Mouse (Mus musculus) G1E-ER4 (cell line): ENCODE results near the gene Qser1. TPM values are rescaled to one million over a fixed set of nuclear protein-coding genes. Genes with fewer than 3 reads are reported as not detected.

ENCODE experiments used
- GATA1 ChIP-seq: IDR thresholded peaks from one replicate; pipeline ENCODE4 v1.8.0; 2012; ENCODE audit warnings: low read length, inconsistent platforms
- polyA plus RNA-seq: library from polyadenylated mRNA; stranded (reverse); fragments of >175 nt; gene quantifications from 2 replicates; pipeline ENCODE4 v1.2.3, GENCODE M21; 2012

Gene Qser1
- polyA plus RNA-seq, 1 experiment, result 2.9 TPM

GRCm38 (mm10) chr2:104711585-104712485 lies 104.7 kb downstream of the Qser1 start, which contains the start of gene Tcp11l1:
Tcp11l1 (minus strand) TSS chr2:104712169.
- no peak for TF ChIP-seq GATA1

GRCm38 (mm10) chr2:104710670-104711370 lies 105.7 kb downstream of the Qser1 start:
- no peak for TF ChIP-seq GATA1

GRCm38 (mm10) chr2:104709786-104710337 lies 106.7 kb downstream of the Qser1 start:
- TF ChIP-seq GATA1, result no peak

Other genes starting within 250 kb of the Qser1 start
- gene Cstf3, start 226.2 kb downstream of the Qser1 start, polyA plus RNA-seq, result 4.0 and 7.1 TPM in 2 replicates
- 9.5 and 11.1 TPM in 2 replicates for gene Tcp11l1, start 104.6 kb downstream of the Qser1 start, polyA plus RNA-seq
- not detected in 2 replicates for gene Pin1rt1, start 100.4 kb downstream of the Qser1 start, polyA plus RNA-seq
- 1.7 and 2.0 TPM in 2 replicates for gene Depdc7, start 73.9 kb downstream of the Qser1 start, polyA plus RNA-seq
- not detected in 2 replicates for gene Prrg4, start 33.1 kb upstream of the Qser1 start, polyA plus RNA-seq
- gene Ccdc73, start 51.0 kb upstream of the Qser1 start, polyA plus RNA-seq, result 0.43 TPM in 1 of 2 replicates, not detected in the other
- 5.3 and 9.9 TPM in 2 replicates for gene Eif3m, start 200.3 kb upstream of the Qser1 start, polyA plus RNA-seq